Mouse (Mus musculus): ENCODE results near the gene Adamts4.

DNA sequence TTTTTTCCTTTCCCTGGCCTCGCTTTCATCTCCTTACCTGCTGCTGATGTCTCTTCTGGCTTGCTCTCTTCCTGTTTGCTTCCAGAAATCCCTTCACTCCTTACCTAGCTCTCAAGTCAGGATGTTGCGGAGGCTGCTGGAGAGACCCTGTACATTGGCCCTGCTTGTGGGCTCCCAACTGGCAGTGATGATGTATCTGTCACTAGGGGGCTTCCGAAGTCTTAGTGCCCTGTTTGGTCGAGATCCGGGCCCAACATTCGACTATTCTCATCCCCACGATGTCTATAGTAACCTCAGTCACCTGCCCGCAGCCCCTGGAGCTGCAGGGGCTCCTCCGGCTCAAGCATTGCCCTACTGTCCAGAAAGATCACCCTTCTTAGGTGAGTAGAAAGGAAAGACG lies 21.4 kb downstream of the Adamts4 start:
- TF ChIP-seq CTCF (IDR thresholded peaks at IDR 0.05; ENCODE audit: borderline replicate concordance, insufficient read depth, low read depth, low read length) = no peak
- TF ChIP-seq POLR2A (IDR thresholded peaks at IDR 0.05; ENCODE audit: borderline replicate concordance, insufficient read depth, low read length) = no peak

Measured in cerebellum, adult 2 months (tissue).